Mouse (Mus musculus) spleen, postnatal 36 days (tissue): ENCODE results near the gene Bloc1s3.

Source experiments
- DNase-seq, 2 experiments: peaks; one replicate each; pipeline ENCODE4 v3.0.0; 2022; ENCODE audit warnings: low spot score in 2 of 2, mixed read lengths in 1 of 2

Bloc1s3 gene

DNA sequence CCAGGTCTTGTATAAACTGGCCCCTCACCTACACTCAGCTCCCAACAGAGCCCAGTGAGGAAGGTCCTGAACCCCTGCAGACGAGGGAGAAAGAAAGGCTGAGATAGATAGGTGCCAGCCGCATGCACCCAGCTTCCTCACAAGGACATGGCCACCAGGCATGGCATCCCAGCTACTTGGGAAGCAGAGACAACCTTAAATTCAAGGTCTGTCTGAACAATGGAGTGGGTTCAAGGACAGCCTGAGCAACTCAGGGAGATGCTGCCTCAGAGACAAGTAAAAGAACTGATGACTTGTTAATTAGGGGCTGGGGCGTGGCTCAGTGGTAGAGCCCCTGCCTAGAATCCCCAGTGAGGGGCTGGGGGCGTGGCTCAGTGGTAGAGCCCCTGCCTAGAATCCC, 53.0 kb downstream of the Bloc1s3 start:
- DNase-seq, result no peak
